Mouse (Mus musculus) ovary, adult 10 weeks (tissue): ENCODE data around the gene Endov. TPM values are rescaled to one million over a fixed set of nuclear protein-coding genes. Genes with fewer than 3 reads are reported as not detected.

Source experiments
- polyA plus RNA-seq: library from polyadenylated mRNA; stranded (reverse); fragments of 350-450 nt; fragmentation: Illumina TruSeq; extraction: RNeasy Lipid Tissue Mini Kit (QIAGEN cat#74804); gene quantifications from one replicate; pipeline ENCODE4 v1.2.3, GENCODE M21; 2014

Endov gene
- 0.34 TPM for polyA plus RNA-seq

DNA sequence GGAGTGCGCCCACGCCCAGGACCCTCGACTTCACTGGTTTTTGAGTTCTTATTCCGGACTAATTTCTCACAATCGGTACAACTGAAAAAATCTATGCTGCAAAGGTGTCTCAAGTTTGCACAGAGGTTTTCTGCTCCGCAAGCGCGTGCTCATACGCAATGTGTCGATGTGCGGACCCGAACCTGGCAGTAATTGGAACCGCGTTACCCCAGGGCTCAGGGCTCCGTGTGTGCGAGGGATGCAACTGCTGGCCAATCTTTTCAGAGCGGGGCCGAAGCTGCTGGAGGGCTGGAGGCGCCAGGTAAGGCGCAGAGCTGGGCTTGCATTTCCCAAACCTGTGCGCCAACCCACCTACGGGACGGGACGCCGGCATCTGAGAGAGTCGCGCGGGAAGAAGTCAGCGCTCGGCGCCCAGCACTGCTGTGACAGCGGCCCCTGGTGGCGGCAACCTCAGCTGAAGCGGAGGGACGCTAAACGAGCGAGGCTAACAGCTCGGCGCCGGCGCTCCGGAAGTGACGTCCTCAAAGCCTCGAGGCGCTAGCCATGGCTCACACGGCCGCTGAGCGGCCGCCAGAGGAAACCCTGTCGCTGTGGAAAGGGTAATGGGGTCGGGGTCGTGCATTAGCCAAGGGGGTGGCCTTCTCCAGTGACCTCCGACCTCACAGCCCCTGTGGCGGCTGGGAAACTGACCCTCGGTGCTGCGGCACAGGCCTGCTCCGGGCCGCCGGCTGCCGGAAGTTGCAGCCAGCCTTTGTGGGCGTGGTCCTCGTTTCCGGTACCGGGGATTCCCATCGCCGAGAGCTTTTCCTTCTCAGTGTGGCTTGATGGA, at the start of gene Endov:
Endov (plus strand) TSS at position 487 of the 829 bp plus-strand sequence.

DNA sequence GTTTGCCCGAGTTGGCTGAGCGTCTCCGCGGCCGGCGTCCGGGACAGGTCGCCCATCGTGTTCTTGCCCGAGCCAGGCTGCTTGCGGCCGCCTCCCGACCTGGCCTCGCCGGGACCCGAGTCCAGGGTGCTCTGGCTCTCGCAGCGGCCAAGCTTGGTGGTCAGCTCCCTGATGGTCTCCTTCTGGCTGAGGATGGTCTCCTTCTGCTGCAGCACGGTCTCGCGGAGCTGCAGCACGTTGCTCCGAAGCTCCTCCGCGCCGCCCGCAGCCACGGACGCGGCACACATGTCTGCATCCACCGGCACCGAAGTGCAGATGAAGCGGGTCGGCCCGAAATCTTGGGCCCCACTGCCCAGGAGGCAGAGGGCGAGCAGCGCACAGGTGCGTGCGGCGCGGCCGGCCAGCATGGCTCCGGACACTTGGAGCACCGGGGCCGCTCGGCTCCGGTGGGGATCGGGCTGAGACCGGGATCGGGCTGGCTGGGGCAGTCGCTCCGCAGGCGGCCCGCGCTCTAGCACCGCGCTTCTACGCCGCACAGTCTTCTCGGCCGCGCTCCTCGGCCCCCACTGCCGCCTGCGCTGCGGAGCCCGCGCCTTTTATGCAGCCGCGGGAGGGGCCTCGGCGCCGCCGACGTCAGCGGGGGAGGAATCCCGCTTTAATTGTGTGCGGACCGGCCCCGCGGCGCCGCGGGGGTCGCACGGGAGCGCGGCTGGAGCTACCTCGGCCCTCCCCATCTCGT, 56.2 kb downstream of the Endov start, which contains the start of gene Nptx1:
Nptx1 (minus strand) TSS at position 571 of the 739 bp plus-strand sequence.

Other genes with a start within 250 kb of the Endov start
- gene Gaa, start 223.5 kb upstream of the Endov start, polyA plus RNA-seq: 0.46 TPM
- 62.7 TPM for gene Eif4a3, start 191.3 kb upstream of the Endov start, polyA plus RNA-seq
- not detected for gene Card14, start 183.6 kb upstream of the Endov start, polyA plus RNA-seq
- 3.2 TPM for gene Sgsh, start 135.8 kb upstream of the Endov start, polyA plus RNA-seq
- gene Slc26a11, start 135.8 kb upstream of the Endov start, polyA plus RNA-seq: 2.9 TPM
- gene Rnf213, start 98.2 kb upstream of the Endov start, polyA plus RNA-seq: 102 TPM
- 0.88 TPM for gene Nptx1, start 56.4 kb downstream of the Endov start, polyA plus RNA-seq
- 2.8 TPM for gene Rptor, start 111.6 kb downstream of the Endov start, polyA plus RNA-seq